Mouse (Mus musculus) midbrain, postnatal 0 days (tissue): ENCODE measurements around the gene Ctcfl. TPM values are rescaled to one million over a fixed set of nuclear protein-coding genes. Genes with fewer than 3 reads are reported as not detected.

ENCODE experiments used
- ATAC-seq: fragments of 200-750 bp; cut with Nextera tagmentation; 2 replicates; pipeline ENCODE4 v1.8.0; 2017; ENCODE audit warnings: moderate number of reproducible peaks, mild to moderate bottlenecking, moderate TSS enrichment, moderate library complexity; ENCODE audit not compliant: low FRiP score
- DNase-seq: peaks from one replicate; pipeline ENCODE4 v3.0.0-alpha.2; 2015; ENCODE audit warnings: low spot score
- H3K27ac ChIP-seq: fragments of 300-500 bp; sonication (generic); 2 replicates; pipeline ENCODE4 v1.5.1; 2014; ENCODE audit warnings: low read depth, mild to moderate bottlenecking, low read length, mixed read lengths
- H3K27me3 ChIP-seq: fragments of 300-500 bp; sonication (generic); 2 replicates; pipeline ENCODE4 v1.6.1; 2014; ENCODE audit warnings: low read length, control low read depth, mixed read lengths; ENCODE audit not compliant: insufficient read depth
- H3K36me3 ChIP-seq: fragments of 300-500 bp; sonication (generic); 2 replicates; pipeline ENCODE4 v1.6.1; 2014; ENCODE audit warnings: low read length, control low read depth, mixed read lengths; ENCODE audit not compliant: insufficient read depth
- H3K4me1 ChIP-seq: fragments of 300-500 bp; sonication (generic); 2 replicates; pipeline ENCODE4 v1.6.1; 2014; ENCODE audit warnings: mild to moderate bottlenecking, control low read depth, antibody characterized with exemption, low read length, mixed read lengths; ENCODE audit not compliant: insufficient read depth
- H3K4me2 ChIP-seq: fragments of 300-500 bp; sonication (generic); 2 replicates; pipeline ENCODE4 v1.6.1; 2014; ENCODE audit warnings: low read depth, mild to moderate bottlenecking, low read length, mixed read lengths; ENCODE audit not compliant: poor library complexity, severe bottlenecking
- H3K4me3 ChIP-seq: fragments of 300-500 bp; sonication (generic); 2 replicates; pipeline ENCODE4 v1.5.1; 2014; ENCODE audit warnings: low read depth, mild to moderate bottlenecking, low read length, moderate library complexity
- H3K9ac ChIP-seq: fragments of 300-500 bp; sonication (generic); replicated peaks from 2 replicates; pipeline ENCODE4 v1.6.1; 2014; ENCODE audit warnings: mild to moderate bottlenecking, low read length, moderate library complexity, mixed read lengths; ENCODE audit not compliant: poor library complexity, severe bottlenecking
- H3K9me3 ChIP-seq: fragments of 300-500 bp; sonication (generic); 2 replicates; pipeline ENCODE4 v1.6.1; 2016; ENCODE audit warnings: low read length, control low read depth
- CTCF ChIP-seq: IDR thresholded peaks from 2 replicates; pipeline ENCODE4 v1.5.1; 2016; ENCODE audit warnings: antibody characterized with exemption, mild to moderate bottlenecking
- WGBS: fragments of 180-500 bp; shearing (Covaris S2); extraction: QIAGEN DNeasy Blood & Tissue Kit; methylation state at CpG from one replicate; pipeline ENCODE4 v1.1.7; 2014; 5-methylcytosine and 5-hydroxymethylcytosine counted together
- polyA plus RNA-seq: library from polyadenylated mRNA; unstranded; fragments of >200 nt; fragmentation: Nextera tagmentation; extraction: Ambion mirVana; gene quantifications from 2 replicates; pipeline ENCODE4 v1.2.1, GENCODE M21; 2015
- total RNA-seq: library from RNA; depleted of rRNA; stranded (reverse); fragments of >200 nt; gene quantifications from 2 replicates; pipeline ENCODE4 v1.2.3, GENCODE M21; 2014

Ctcfl gene
- total and polyA plus RNA-seq, 2 experiments from 2014 or later: not detected

- TF ChIP-seq CTCF: no peak
- Histone ChIP-seq H3K4me2 (no peak overlapping the region), H3K9ac (no peak overlapping the region), H3K4me3 (no peak overlapping the region), H3K36me3 (no peaks in the 10 kb centered on the region), H3K27ac (no peak overlapping the region), H3K27me3 (no peaks in the 10 kb centered on the region), H3K4me1 (no peaks in the 10 kb centered on the region), H3K9me3 (no peaks in the 10 kb centered on the region)
- ATAC-seq (no peak), DNase-seq (no peak)
- 93% methylated on average over 5 of the region's 5 CpGs for WGBS
Measured at GRCm38 (mm10) chr2:173148001-173148400, 28.7 kb upstream of the Ctcfl start.

- Histone ChIP-seq H3K9ac (no peak overlapping the region), H3K4me3 (no peak overlapping the region), H3K27me3 (no peaks in the 10 kb centered on the region), H3K4me2 (no peak overlapping the region), H3K36me3 (no peaks in the 10 kb centered on the region), H3K9me3 (no peaks in the 10 kb centered on the region), H3K27ac (no peak overlapping the region), H3K4me1 (no peaks in the 10 kb centered on the region)
- ATAC-seq (no peak), DNase-seq (no peak)
- WGBS: 78% methylated on average over 6 of the region's 6 CpGs
- TF ChIP-seq CTCF: no peak
Measured at GRCm38 (mm10) chr2:173146728-173147127, 27.4 kb upstream of the Ctcfl start.

GRCm38 (mm10) chr2:173145808-173146207, 26.5 kb upstream of the Ctcfl start:
- Histone ChIP-seq H3K4me3 (no peak overlapping the region), H3K27me3 (no peaks in the 10 kb centered on the region), H3K36me3 (no peaks in the 10 kb centered on the region), H3K9me3 (no peaks in the 10 kb centered on the region), H3K9ac (no peak overlapping the region), H3K27ac (no peak overlapping the region), H3K4me1 (no peaks in the 10 kb centered on the region), H3K4me2 (no peak overlapping the region)
- no peak for ATAC-seq
- no peak for DNase-seq
- no peak for TF ChIP-seq CTCF
- 77% methylated on average over 3 of the region's 3 CpGs for WGBS

- H3K36me3 ChIP-seq: no peaks in the 10 kb centered on the region
- no peak for TF ChIP-seq CTCF
- H3K4me2 ChIP-seq: no peak overlapping the region
- H3K27me3 ChIP-seq: no peaks in the 10 kb centered on the region
- ATAC-seq (no peak), DNase-seq (no peak)
- H3K4me1 ChIP-seq: no peaks in the 10 kb centered on the region
- no peaks in the 10 kb centered on the region for H3K9me3 ChIP-seq
- no peak overlapping the region for H3K9ac ChIP-seq
- H3K4me3 ChIP-seq: no peak overlapping the region
- H3K27ac ChIP-seq: no peak overlapping the region
- WGBS: 76% methylated on average over 11 of the region's 11 CpGs
Measured at GRCm38 (mm10) chr2:173143611-173144010, 24.3 kb upstream of the Ctcfl start.

- no peaks in the 10 kb centered on the region for H3K27me3 ChIP-seq
- DNase-seq: no peak
Measured at GRCm38 (mm10) chr2:173138323-173139239, 19.3 kb upstream of the Ctcfl start.

GRCm38 (mm10) chr2:173134695-173135094, 15.4 kb upstream of the Ctcfl start:
- 63% methylated on average over 9 of the region's 9 CpGs for WGBS
- ATAC-seq (no peak), DNase-seq (no peak)
- no peaks in the 10 kb centered on the region for H3K4me1 ChIP-seq
- no peak overlapping the region for H3K9ac ChIP-seq
- H3K4me2 ChIP-seq: no peak overlapping the region
- H3K36me3 ChIP-seq: no peaks in the 10 kb centered on the region
- H3K4me3 ChIP-seq: no peak overlapping the region
- H3K27me3 ChIP-seq: no peaks in the 10 kb centered on the region
- TF ChIP-seq CTCF: no peak
- no peaks in the 10 kb centered on the region for H3K9me3 ChIP-seq
- H3K27ac ChIP-seq: no peak overlapping the region

More at GRCm38 (mm10) chr2:173138323-173139239, 19.3 kb upstream of the Ctcfl start:
- no peaks in the 10 kb centered on the region for H3K4me1 ChIP-seq
- TF ChIP-seq CTCF: no peak
- no peaks in the 10 kb centered on the region for H3K9me3 ChIP-seq
- no peak overlapping the region for H3K4me3 ChIP-seq
- no peak overlapping the region for H3K27ac ChIP-seq
- ATAC-seq: no peak
- no peak overlapping the region for H3K4me2 ChIP-seq
- no peak overlapping the region for H3K9ac ChIP-seq
- no peaks in the 10 kb centered on the region for H3K36me3 ChIP-seq
- WGBS: 29% methylated on average over 15 of the region's 15 CpGs
